Mouse (Mus musculus): ENCODE measurements around the gene Fopnl. TPM values are rescaled to one million over a fixed set of nuclear protein-coding genes. Genes with fewer than 3 reads are reported as not detected.

Gene Fopnl
- 10 to 100 TPM; 55.6 to 59.3 TPM for total RNA-seq (2021)
- long read RNA-seq, experiment 1, transcript Fopnl-201 (5 exons, 1,465 nt) = minor isoform, 12 of 138 reads
- long read RNA-seq, experiment 1, transcript Fopnl-205 (3 exons, 1,147 nt) = major isoform, 53 of 138 reads
- long read RNA-seq, experiment 1, partial matches to known transcripts = 0 of 138 reads
- long read RNA-seq, experiment 1, other reads (novel, unspliced or antisense) = 71 of 138 reads
- long read RNA-seq, experiment 2, transcript Fopnl-201 (5 exons, 1,465 nt) = minor isoform, 20 of 113 reads
- long read RNA-seq, experiment 2, transcript Fopnl-205 (3 exons, 1,147 nt) = major isoform, 51 of 113 reads
- long read RNA-seq, experiment 2, partial matches to known transcripts = 0 of 113 reads
- long read RNA-seq, experiment 2, other reads (novel, unspliced or antisense) = 41 of 113 reads

GRCm38 (mm10) chr16:14316884-14317876, at the start of gene Fopnl:
Gene Fopnl (minus strand): TSS chr16:14317405.
- DNase-seq (ENCODE audit: low spot score in 2 of 2) = peak; percentile 99
- intact Hi-C loops (cut with DNase I) = loop anchor here (5.0 kb wide), 1 partner anchor 45 kb away; the partner anchor contains the start of gene Abcc1

- intact Hi-C loops (cut with DNase I) = no loop called here
- no peak for DNase-seq (ENCODE audit: low spot score in 2 of 2)
These were observed 48.8 kb upstream of the Fopnl start for GRCm38 (mm10) chr16:14366017-14366416.

- intact Hi-C loops (cut with DNase I) = no loop called here
These were observed 48.3 kb upstream of the Fopnl start for GRCm38 (mm10) chr16:14365457-14365856.

GRCm38 (mm10) chr16:14364066-14364465, 46.9 kb upstream of the Fopnl start:
- intact Hi-C loops (cut with DNase I) = loop anchor here (5.0 kb wide), 1 partner anchor 47 kb away; the partner anchor contains the start of gene Fopnl
- no peak for DNase-seq (ENCODE audit: low spot score in 2 of 2)

More at GRCm38 (mm10) chr16:14365457-14365856, 48.3 kb upstream of the Fopnl start:
- DNase-seq (ENCODE audit: low spot score in 2 of 2) = no peak

GRCm38 (mm10) chr16:14363496-14363895, 46.3 kb upstream of the Fopnl start:
- intact Hi-C loops (cut with DNase I) = loop anchor here (5.0 kb wide), 1 partner anchor 46 kb away; the partner anchor contains the start of gene Fopnl
- no peak for DNase-seq (ENCODE audit: low spot score in 2 of 2)

- intact Hi-C loops (cut with DNase I) = loop anchor here (5.0 kb wide), 1 partner anchor 45 kb away; the partner anchor contains the start of gene Fopnl
- DNase-seq (ENCODE audit: low spot score in 2 of 2) = no peak
These were observed 45.1 kb upstream of the Fopnl start for GRCm38 (mm10) chr16:14362099-14362820.

- DNase-seq (ENCODE audit: low spot score in 2 of 2) = peak; percentile 75 to 84
- intact Hi-C loops (cut with DNase I) = loop anchor here (5.0 kb wide), 1 partner anchor 44 kb away; the partner anchor contains the start of gene Fopnl
These were observed 44.3 kb upstream of the Fopnl start, which contains the start of gene Abcc1 for GRCm38 (mm10) chr16:14361362-14362098. Gene Abcc1 (plus strand): TSS chr16:14361558.

- intact Hi-C loops (cut with DNase I) = loop anchor here (5.0 kb wide), 1 partner anchor 44 kb away; the partner anchor contains the start of gene Fopnl
- DNase-seq (ENCODE audit: low spot score in 2 of 2) = peak; percentile 45 to 51
These were observed 43.7 kb upstream of the Fopnl start for GRCm38 (mm10) chr16:14360931-14361330.

GRCm38 (mm10) chr16:14358531-14358930, 41.3 kb upstream of the Fopnl start:
- intact Hi-C loops (cut with DNase I) = no loop called here
- DNase-seq (ENCODE audit: low spot score in 2 of 2) = no peak

GRCm38 (mm10) chr16:14357859-14358258, 40.7 kb upstream of the Fopnl start:
- intact Hi-C loops (cut with DNase I) = no loop called here
- DNase-seq (ENCODE audit: low spot score in 2 of 2) = no peak

- DNase-seq (ENCODE audit: low spot score in 2 of 2) = no peak
- intact Hi-C loops (cut with DNase I) = no loop called here
These were observed 35.5 kb upstream of the Fopnl start for GRCm38 (mm10) chr16:14352663-14353062.

GRCm38 (mm10) chr16:14352234-14352633, 35.0 kb upstream of the Fopnl start:
- intact Hi-C loops (cut with DNase I) = no loop called here
- no peak for DNase-seq (ENCODE audit: low spot score in 2 of 2)

- intact Hi-C loops (cut with DNase I) = no loop called here
These were observed 34.4 kb upstream of the Fopnl start for GRCm38 (mm10) chr16:14351571-14351970.

GRCm38 (mm10) chr16:14344967-14345366, 27.8 kb upstream of the Fopnl start:
- intact Hi-C loops (cut with DNase I) = no loop called here
- DNase-seq (ENCODE audit: low spot score in 2 of 2) = no peak

More at GRCm38 (mm10) chr16:14351571-14351970, 34.4 kb upstream of the Fopnl start:
- DNase-seq (ENCODE audit: low spot score in 2 of 2) = no peak

- intact Hi-C loops (cut with DNase I) = no loop called here
- no peak for DNase-seq (ENCODE audit: low spot score in 2 of 2)
These were observed 11.0 kb upstream of the Fopnl start for GRCm38 (mm10) chr16:14328156-14328555.

GRCm38 (mm10) chr16:14320494-14320893, 3.3 kb upstream of the Fopnl start:
- intact Hi-C loops (cut with DNase I) = no loop called here

GRCm38 (mm10) chr16:14319681-14320080, 2.5 kb upstream of the Fopnl start:
- no peak for DNase-seq (ENCODE audit: low spot score in 2 of 2)
- intact Hi-C loops (cut with DNase I) = loop anchor here (5.0 kb wide), 1 partner anchor 43 kb away; the partner anchor contains the start of gene Abcc1

More at GRCm38 (mm10) chr16:14320494-14320893, 3.3 kb upstream of the Fopnl start:
- peak in 1 of 2 experiments; percentile 25 for DNase-seq (ENCODE audit: low spot score in 2 of 2)

- DNase-seq (ENCODE audit: low spot score in 2 of 2) = no peak
- intact Hi-C loops (cut with DNase I) = no loop called here
These were observed 4.3 kb downstream of the Fopnl start for GRCm38 (mm10) chr16:14312914-14313313.

Data from left cerebral cortex, postnatal 14 days (tissue).